Mouse (Mus musculus) hindbrain, embryonic 13.5 days (tissue): ENCODE data around the gene Itga2b. TPM values are rescaled to one million over a fixed set of nuclear protein-coding genes. Genes with fewer than 3 reads are reported as not detected.
A peak's percentile ranks its signal among the peaks of the same experiment; 100 is the strongest.

Experiments used
- ATAC-seq: fragments of 200-750 bp; cut with Nextera tagmentation; 2 replicates; pipeline ENCODE4 v1.8.0; 2017; ENCODE audit warnings: moderate TSS enrichment; ENCODE audit not compliant: low FRiP score
- H3K27ac ChIP-seq: fragments of 300-500 bp; sonication (generic); 2 replicates; pipeline ENCODE4 v1.5.1; 2015; ENCODE audit warnings: inconsistent platforms, mild to moderate bottlenecking, moderate library complexity
- H3K27me3 ChIP-seq: fragments of 300-500 bp; sonication (generic); 2 replicates; pipeline ENCODE4 v1.6.1; 2015; ENCODE audit warnings: mild to moderate bottlenecking, inconsistent platforms
- H3K36me3 ChIP-seq: fragments of 300-500 bp; sonication (generic); 2 replicates; pipeline ENCODE4 v1.6.1; 2015; ENCODE audit warnings: mild to moderate bottlenecking, inconsistent platforms
- H3K4me1 ChIP-seq: fragments of 300-500 bp; sonication (generic); replicated peaks from 2 replicates; pipeline ENCODE4 v1.6.1; 2015; ENCODE audit warnings: inconsistent platforms
- H3K4me2 ChIP-seq: fragments of 300-500 bp; sonication (generic); 2 replicates; pipeline ENCODE4 v1.6.1; 2015; ENCODE audit warnings: inconsistent platforms, mild to moderate bottlenecking, moderate library complexity
- H3K4me3 ChIP-seq: fragments of 300-500 bp; sonication (generic); 2 replicates; pipeline ENCODE4 v1.5.1; 2015; ENCODE audit warnings: mild to moderate bottlenecking, inconsistent platforms
- H3K9ac ChIP-seq: fragments of 300-500 bp; sonication (generic); 2 replicates; pipeline ENCODE4 v1.6.1; 2015; ENCODE audit warnings: mild to moderate bottlenecking, inconsistent platforms
- H3K9me3 ChIP-seq: fragments of 300-500 bp; sonication (generic); 2 replicates; pipeline ENCODE4 v1.6.1; 2016; ENCODE audit warnings: inconsistent platforms
- WGBS: fragments of 180-500 bp; shearing (Covaris S2); methylation state at CpG from one replicate; pipeline ENCODE4 v1.1.7; 2015; 5-methylcytosine and 5-hydroxymethylcytosine counted together
- polyA plus RNA-seq: library from polyadenylated mRNA; unstranded; fragments of >200 nt; fragmentation: Nextera tagmentation; extraction: Ambion mirVana; gene quantifications from 2 replicates; pipeline ENCODE4 v1.2.1, GENCODE M21; 2015

Itga2b gene
- polyA plus RNA-seq, 1 experiment from 2014 or later: 6.2 TPM

DNA sequence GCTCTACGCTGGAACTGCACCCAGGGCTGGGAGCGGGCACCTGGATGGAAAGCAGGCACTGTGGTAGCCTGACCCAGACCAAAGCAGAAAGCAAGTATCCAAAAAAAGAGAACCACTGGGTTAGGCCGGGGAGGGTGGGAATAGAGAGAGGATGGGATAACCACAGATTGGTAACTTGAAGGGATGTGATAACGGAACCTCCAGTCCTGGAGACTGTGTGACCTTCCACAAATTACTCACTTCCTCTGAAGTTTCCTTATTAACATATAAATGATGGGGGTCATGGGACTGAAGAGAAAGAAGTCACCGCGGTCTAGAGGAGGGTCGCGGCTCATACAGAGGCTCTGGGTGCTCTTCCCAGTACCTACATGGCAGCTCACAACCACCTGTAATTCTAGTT lies 29.7 kb downstream of the Itga2b start:
- ATAC-seq: no peak
- Histone ChIP-seq H3K4me3 (no peak overlapping the region), H3K27ac (no peak overlapping the region), H3K9ac (no peak overlapping the region), H3K9me3 (no peaks in the 10 kb centered on the region), H3K4me2 (no peak overlapping the region), H3K4me1 (peaks cover 58% of the 10 kb centered on the region), H3K27me3 (0 out of 2 replicates have a peak, but pooled peaks cover 18% of the 10 kb centered on the region), H3K36me3 (peaks cover 84% of the 10 kb centered on the region)
- 79% methylated on average over 8 of the region's 8 CpGs for WGBS

DNA sequence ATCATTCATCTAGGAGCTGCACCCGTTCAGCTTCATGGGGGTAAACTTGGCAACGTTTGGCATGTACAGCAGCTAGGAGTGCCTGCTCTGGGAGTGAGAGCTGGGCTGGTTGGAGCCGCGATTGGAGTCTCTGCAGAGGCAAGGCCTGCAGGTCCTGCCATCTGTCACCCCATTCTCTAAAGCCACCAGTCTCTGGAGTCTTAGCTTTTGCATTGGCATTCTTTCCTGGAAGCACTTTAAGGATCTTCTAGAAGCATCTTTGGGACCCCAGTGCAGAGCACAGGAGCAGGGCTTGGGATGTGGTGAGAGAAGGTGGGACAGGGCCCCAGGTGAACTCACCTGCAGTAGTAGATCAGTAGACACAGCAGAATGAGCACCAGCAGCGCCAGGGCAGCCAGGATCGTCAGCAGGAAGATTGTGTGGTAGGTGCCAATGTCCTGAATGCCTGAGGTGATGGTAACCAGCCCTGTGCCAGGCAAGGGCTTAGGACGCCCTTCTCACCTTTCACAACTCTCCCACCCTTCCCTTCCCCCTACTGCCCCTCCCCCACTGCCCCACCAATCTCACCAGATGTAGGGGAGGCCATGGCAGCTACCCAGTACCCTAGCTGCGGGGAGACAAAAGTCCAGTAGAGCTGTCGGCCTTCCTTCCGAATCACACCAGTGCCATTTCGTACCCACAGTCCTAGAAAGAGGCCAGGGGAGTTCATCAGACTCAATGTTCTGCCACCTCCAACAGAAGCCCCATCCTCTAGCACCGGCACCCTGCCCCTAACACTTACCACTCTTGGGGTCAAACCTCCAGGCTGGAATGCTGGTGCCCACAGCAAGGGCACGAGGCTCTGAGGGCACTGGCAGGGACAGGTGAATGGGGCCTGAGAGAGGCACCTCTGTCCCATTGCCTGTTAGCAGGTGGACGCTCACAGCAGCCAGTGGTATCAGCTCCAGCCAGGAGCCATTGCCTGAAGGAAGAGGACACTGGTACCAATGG lies 30.5 kb downstream of the Itga2b start:
- H3K36me3 ChIP-seq: peaks cover 91% of the 10 kb centered on the region
- no peak overlapping the region for H3K4me2 ChIP-seq
- no peak overlapping the region for H3K4me3 ChIP-seq
- no peaks in the 10 kb centered on the region for H3K9me3 ChIP-seq
- peak overlapping the region; percentile 71; the same call in 1 of the 2 replicates for H3K9ac ChIP-seq
- 0 out of 2 replicates have a peak, but pooled peaks cover 18% of the 10 kb centered on the region for H3K27me3 ChIP-seq
- WGBS: 76% methylated on average over 14 of the region's 14 CpGs
- no peak for ATAC-seq
- peak overlapping the region; percentile 70; the same call in 1 of the 2 replicates for H3K27ac ChIP-seq
- peaks cover 49% of the 10 kb centered on the region for H3K4me1 ChIP-seq

DNA sequence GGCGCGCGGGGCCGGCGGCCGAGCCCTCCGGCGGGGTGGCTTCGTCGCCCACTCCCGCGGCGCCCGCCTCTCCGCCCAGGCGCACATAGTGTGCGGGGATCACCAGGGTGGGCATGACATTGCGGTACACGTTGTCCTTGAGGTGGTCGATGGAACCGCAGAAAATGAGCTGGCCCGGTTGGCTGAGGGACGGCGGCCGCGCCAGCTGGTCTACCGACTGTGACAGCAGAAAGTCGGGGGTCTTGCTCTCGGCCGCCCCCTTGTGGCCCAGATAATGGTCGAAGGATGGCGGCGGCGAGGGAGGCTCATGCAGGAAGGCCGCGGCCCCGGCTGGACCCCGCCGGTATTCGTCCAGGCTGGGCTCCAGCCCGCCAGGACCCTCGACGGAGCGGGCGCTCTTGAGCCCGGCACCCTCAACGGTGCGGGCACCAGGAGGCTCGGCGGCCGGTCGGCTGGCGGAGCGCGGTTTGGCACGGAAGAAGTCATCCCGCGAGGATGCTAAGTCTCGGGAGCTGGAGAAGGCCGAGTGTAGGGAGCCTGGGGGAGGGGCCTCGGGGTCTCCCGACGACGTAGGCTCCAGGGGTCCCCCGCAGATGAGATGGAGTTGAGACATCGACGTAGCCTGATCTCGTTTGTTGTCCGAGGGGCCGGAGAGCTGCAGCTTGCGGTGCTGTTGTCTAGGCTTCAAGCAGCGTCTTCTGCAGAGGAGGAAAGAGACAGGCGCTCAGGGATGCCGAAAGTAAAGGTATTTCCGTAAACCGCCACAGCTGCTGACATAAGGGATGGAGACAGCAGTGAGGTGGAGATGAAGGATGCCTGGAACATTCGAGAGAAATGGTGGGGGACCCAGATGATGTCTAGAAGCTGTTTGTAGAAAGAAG lies 31.5 kb downstream of the Itga2b start:
- Histone ChIP-seq H3K4me2 (peak overlapping the region; percentile 56), H3K4me1 (peaks cover 49% of the 10 kb centered on the region), H3K27ac (peak overlapping the region; percentile 70), H3K27me3 (0 out of 2 replicates have a peak, but pooled peaks cover 18% of the 10 kb centered on the region), H3K9ac (peak overlapping the region; percentile 71), H3K4me3 (peak overlapping the region; percentile 36), H3K36me3 (peaks cover 92% of the 10 kb centered on the region), H3K9me3 (no peaks in the 10 kb centered on the region)
- 9% methylated on average over 77 of the region's 77 CpGs for WGBS
- ATAC-seq: 0 out of 2 replicates have a peak, but pooled peaks have one; percentile 22

DNA sequence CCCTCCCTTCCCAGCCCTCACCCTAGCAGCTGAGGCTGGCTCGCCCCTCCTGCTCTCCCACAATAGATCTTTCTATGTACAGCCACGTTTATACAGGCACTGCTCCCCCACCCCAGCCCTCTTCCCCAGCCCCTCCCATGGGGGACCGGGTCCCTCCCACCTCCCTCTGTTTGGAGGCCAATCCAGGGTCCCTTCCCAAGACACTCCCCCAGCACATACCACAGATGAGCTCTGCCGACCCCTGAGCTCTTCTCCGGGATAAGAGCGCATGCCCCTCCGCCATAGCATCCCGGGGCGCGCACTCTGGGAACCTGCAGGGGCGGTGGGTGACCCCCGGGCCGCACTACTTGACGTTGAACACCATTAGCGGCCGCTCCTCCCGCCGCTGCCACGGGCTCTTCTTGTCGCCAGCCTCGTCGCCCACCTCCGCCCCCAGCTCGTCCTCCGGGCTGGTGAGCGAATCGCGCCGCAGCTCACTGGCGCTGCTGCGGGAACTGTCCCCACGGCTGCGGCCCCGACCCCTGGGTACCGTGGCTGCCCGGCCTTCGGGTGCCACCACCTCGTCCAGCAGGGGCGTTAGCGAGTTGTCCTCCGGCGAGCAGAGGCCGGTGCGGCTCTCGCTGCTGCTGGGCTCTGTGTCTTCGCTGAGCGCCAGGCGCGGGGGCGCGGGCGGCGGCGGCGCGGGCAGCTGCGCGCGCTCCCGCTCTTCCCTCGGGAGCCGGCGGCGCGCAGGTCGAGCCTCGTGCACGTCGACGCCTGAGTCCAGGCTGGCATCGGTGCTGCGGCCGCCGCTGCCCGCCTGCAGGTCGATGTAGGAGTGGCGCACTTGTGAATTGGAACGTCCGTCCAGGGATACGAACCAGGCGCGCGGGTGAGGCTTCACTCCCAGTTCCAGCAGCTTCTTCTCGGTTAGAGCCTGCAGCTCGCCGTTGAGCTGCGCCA lies 32.5 kb downstream of the Itga2b start:
- Histone ChIP-seq H3K9me3 (no peaks in the 10 kb centered on the region), H3K27ac (peak overlapping the region; percentile 70), H3K36me3 (peaks cover 89% of the 10 kb centered on the region), H3K4me1 (peaks cover 55% of the 10 kb centered on the region), H3K27me3 (0 out of 2 replicates have a peak, but pooled peaks cover 18% of the 10 kb centered on the region), H3K9ac (peak overlapping the region; percentile 71), H3K4me2 (peak overlapping the region; percentile 56), H3K4me3 (peak overlapping the region; percentile 36)
- ATAC-seq: no peak
- WGBS: 6% methylated on average over 78 of the region's 87 CpGs

DNA sequence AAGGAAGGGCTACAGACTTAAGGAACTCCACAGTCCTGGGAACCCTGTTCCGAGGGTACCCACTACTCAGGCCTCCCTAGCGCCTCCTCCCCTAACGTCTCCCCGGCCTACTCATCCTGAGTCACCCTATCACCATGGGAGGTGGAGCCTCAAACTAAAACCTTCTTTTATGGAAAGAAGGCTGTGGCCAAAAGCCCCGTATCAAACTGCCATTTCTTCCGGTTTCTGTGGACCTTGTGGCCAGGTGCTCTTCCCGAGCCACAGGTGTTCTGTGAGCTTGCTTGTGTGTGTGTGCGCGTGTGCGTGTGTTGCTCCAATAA lies 33.5 kb downstream of the Itga2b start:
- H3K27ac ChIP-seq: no peak overlapping the region
- H3K4me1 ChIP-seq: peaks cover 62% of the 10 kb centered on the region
- no peak for ATAC-seq
- H3K4me2 ChIP-seq: no peak overlapping the region
- no peak overlapping the region for H3K4me3 ChIP-seq
- 0 out of 2 replicates have a peak, but pooled peaks cover 18% of the 10 kb centered on the region for H3K27me3 ChIP-seq
- 84% methylated on average over 10 of the region's 10 CpGs for WGBS
- no peak overlapping the region for H3K9ac ChIP-seq
- H3K9me3 ChIP-seq: no peaks in the 10 kb centered on the region
- peaks cover 80% of the 10 kb centered on the region for H3K36me3 ChIP-seq

DNA sequence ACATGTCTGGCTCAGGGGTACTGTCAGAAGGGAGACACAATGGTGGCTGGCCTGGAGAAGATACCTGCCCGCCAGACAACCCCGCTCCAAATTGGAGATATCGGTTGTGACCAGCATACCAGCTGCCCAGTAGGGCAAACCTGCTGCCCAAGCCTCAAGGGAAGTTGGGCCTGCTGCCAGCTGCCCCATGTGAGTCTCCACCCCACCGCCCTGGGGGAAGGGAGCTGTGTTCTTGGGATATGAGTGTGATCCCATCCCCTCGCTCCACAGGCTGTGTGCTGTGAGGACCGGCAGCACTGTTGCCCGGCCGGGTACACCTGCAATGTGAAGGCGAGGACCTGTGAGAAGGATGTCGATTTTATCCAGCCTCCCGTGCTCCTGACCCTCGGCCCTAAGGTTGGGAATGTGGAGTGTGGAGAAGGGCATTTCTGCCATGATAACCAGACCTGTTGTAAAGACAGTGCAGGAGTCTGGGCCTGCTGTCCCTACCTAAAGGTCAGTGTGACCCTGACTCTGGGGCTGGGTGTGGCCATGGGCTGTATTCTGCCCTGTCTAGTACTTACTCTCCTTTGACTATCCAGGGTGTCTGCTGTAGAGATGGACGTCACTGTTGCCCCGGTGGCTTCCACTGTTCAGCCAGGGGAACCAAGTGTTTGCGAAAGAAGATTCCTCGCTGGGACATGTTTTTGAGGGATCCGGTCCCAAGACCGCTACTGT lies 34.0 kb downstream of the Itga2b start:
- H3K9me3 ChIP-seq: no peaks in the 10 kb centered on the region
- peaks cover 65% of the 10 kb centered on the region for H3K4me1 ChIP-seq
- no peak overlapping the region for H3K4me3 ChIP-seq
- no peak overlapping the region for H3K4me2 ChIP-seq
- peaks cover 75% of the 10 kb centered on the region for H3K36me3 ChIP-seq
- no peak overlapping the region for H3K27ac ChIP-seq
- H3K27me3 ChIP-seq: 0 out of 2 replicates have a peak, but pooled peaks cover 15% of the 10 kb centered on the region
- 91% methylated on average over 18 of the region's 18 CpGs for WGBS
- no peak overlapping the region; the same call in 1 of the 2 replicates for H3K9ac ChIP-seq
- no peak for ATAC-seq

DNA sequence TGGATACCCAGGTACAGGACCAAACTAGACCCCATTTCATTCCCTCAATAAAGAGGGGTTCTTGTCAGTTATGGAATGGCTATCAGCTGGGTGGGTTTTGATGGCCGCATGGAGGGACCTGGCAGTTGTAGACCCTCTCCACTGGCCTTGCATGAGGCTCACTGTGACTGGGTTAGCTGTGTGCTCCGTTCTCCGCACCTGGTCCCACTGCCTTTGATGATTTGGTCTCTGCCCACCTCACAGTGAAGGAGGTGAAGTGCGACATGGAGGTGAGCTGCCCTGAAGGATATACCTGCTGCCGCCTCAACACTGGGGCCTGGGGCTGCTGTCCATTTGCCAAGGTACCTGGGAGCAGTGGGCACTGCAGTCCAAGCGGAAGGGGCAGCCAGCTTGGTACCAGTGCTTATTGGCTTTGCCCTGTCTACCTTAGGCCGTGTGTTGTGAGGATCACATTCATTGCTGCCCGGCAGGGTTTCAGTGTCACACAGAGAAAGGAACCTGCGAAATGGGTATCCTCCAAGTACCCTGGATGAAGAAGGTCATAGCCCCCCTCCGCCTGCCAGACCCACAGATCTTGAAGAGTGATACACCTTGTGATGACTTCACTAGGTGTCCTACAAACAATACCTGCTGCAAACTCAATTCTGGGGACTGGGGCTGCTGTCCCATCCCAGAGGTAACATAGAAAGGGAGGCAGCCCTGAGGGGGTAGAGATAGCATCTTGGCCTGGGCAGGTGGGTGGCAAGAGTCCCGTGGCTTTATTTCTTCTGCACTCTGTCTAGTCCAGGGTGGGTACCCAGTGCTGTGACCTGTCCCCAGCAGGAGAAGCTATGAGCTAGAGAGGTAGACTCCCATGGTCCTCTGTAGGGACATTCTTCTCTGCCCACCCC lies 34.9 kb downstream of the Itga2b start:
- ATAC-seq: no peak
- H3K4me3 ChIP-seq: no peak overlapping the region
- 0 out of 2 replicates have a peak, but pooled peaks cover 8% of the 10 kb centered on the region for H3K27me3 ChIP-seq
- H3K36me3 ChIP-seq: peaks cover 66% of the 10 kb centered on the region
- H3K27ac ChIP-seq: no peak overlapping the region
- no peaks in the 10 kb centered on the region for H3K9me3 ChIP-seq
- no peak overlapping the region for H3K9ac ChIP-seq
- no peak overlapping the region for H3K4me2 ChIP-seq
- H3K4me1 ChIP-seq: peaks cover 69% of the 10 kb centered on the region
- WGBS: 92% methylated on average over 11 of the region's 11 CpGs

DNA sequence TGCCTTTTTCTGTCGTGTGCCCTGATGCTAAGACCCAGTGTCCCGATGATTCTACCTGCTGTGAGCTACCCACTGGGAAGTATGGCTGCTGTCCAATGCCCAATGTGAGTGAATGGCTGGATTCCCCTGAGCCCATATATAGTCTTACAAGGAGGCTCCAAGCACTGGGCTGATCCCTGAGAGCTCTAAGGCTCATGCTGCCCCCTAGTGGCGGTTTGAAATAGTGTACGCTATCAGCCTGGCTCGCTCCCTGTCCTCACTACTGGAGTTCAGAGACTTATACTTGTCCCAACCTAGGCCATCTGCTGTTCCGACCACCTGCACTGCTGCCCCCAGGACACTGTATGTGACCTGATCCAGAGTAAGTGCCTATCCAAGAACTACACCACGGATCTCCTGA lies 35.5 kb downstream of the Itga2b start:
- Histone ChIP-seq H3K27me3 (0 out of 2 replicates have a peak, but pooled peaks cover 1% of the 10 kb centered on the region), H3K4me3 (no peak overlapping the region), H3K9me3 (no peaks in the 10 kb centered on the region), H3K36me3 (peaks cover 60% of the 10 kb centered on the region), H3K9ac (no peak overlapping the region), H3K4me1 (peaks cover 76% of the 10 kb centered on the region), H3K27ac (no peak overlapping the region), H3K4me2 (no peak overlapping the region)
- peak; percentile 9; the same call in 1 of the 2 replicates for ATAC-seq
- 9% methylated on average over 7 of the region's 7 CpGs for WGBS

DNA sequence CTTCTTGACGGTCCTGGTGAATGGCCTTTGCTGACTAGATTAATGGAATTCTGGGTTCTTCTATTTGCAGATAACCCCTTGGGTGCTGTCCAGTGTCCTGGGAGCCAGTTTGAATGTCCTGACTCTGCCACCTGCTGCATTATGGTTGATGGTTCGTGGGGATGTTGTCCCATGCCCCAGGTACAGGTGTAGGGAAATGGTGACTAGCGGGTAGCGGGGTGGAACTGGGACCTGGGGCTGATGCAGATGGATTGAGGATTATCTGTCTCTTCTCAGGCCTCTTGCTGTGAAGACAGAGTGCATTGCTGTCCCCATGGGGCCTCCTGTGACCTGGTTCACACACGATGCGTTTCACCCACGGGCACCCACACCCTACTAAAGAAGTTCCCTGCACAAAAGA lies 36.1 kb downstream of the Itga2b start:
- H3K27me3 ChIP-seq: 0 out of 2 replicates have a peak, but pooled peaks cover under 1% of the 10 kb centered on the region
- no peak overlapping the region for H3K4me2 ChIP-seq
- no peak overlapping the region for H3K4me3 ChIP-seq
- peaks cover 73% of the 10 kb centered on the region for H3K4me1 ChIP-seq
- H3K27ac ChIP-seq: no peak overlapping the region; the same call in 1 of the 2 replicates
- 91% methylated on average over 7 of the region's 7 CpGs for WGBS
- H3K36me3 ChIP-seq: peaks cover 54% of the 10 kb centered on the region
- no peak for ATAC-seq
- no peaks in the 10 kb centered on the region for H3K9me3 ChIP-seq
- no peak overlapping the region for H3K9ac ChIP-seq

DNA sequence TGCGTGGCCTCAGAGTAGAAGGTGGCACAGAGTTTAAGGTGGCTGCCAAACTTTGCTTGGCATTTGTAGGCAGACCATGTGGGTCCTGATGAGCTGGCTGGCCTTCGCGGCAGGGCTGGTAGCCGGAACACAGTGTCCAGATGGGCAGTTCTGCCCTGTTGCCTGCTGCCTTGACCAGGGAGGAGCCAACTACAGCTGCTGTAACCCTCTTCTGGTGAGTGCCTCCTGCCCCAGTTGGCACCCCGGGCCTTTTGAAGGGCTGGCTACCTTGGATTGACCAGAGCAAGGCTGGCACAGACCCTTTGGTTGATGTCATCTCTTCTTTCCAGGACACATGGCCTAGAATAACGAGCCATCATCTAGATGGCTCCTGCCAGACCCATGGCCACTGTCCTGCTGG lies 37.0 kb downstream of the Itga2b start:
- Histone ChIP-seq H3K9me3 (no peaks in the 10 kb centered on the region), H3K4me2 (no peak overlapping the region), H3K4me3 (no peak overlapping the region), H3K9ac (no peak overlapping the region; the same call in 1 of the 2 replicates), H3K4me1 (peaks cover 63% of the 10 kb centered on the region), H3K36me3 (peaks cover 45% of the 10 kb centered on the region), H3K27me3 (0 out of 2 replicates have a peak, but pooled peaks cover 6% of the 10 kb centered on the region), H3K27ac (no peak overlapping the region)
- no peak for ATAC-seq
- WGBS: 93% methylated on average over 6 of the region's 6 CpGs
